Mouse (Mus musculus) cortical plate, adult 2 months (tissue): ENCODE data around the gene Epo.

Experiments
- CTCF ChIP-seq: fragments of 200-500 bp; IDR thresholded peaks from 2 replicates; pipeline ENCODE4 v1.5.1; 2011; ENCODE audit warnings: mild to moderate bottlenecking, control low read depth, low read length; ENCODE audit not compliant: insufficient read depth; ENCODE audit errors: extremely low read depth
- POLR2A ChIP-seq: fragments of 200-500 bp; IDR thresholded peaks from 2 replicates; pipeline ENCODE4 v1.6.1; 2011; ENCODE audit warnings: mild to moderate bottlenecking, low read length, control low read depth; ENCODE audit not compliant: insufficient read depth; ENCODE audit errors: extremely low read depth

GRCm38 (mm10) chr5:137531414-137532130 is 1.5 kb downstream of the Epo start:
- TF ChIP-seq POLR2A (no peak), CTCF (no peak)
